Mouse (Mus musculus) induced T-regulatory cell, adult 2 months (primary cell): ENCODE results near the gene Sh3gl1.

Experiments used
- DNase-seq: peaks from one replicate; pipeline ENCODE4 v3.0.0-alpha.2; 2012; ENCODE audit warnings: low read depth

The Sh3gl1 gene

DNA sequence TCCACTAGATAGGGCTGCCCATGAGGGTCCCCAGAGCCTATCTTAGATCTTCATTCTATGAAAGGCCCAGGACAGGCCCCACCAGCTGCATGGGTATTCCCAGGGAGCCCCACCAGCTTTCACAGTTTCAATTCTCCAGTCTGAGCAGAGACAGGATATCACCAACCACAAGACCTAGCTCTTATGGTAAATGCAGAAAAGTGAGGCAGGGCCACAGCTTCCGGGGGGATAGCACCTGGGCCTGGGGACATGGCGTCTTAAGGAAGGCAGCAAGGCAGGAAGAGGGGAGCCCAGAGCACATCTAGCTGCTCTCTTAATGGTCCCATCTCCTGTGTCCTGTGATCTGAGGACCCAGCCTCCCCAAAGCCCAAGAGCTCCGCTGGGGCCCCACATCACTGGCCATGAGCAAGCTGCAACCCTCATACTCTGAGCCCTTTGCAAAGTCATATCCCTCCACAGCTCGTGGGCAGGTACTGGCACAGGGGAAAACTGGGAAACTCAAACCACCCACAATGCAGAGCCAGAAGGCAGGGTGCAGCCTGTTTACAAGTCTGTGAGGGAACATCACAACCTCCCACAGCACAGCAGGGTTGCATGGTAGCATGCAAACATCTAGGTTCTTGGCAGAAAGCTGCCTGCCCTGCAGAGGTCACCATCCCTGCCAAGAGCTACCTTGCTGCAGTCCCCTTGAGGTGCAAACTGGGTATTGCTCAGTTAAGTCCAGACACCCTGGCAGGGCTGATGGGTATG lies 15.1 kb downstream of the Sh3gl1 start:
- peak; percentile 70 for DNase-seq

DNA sequence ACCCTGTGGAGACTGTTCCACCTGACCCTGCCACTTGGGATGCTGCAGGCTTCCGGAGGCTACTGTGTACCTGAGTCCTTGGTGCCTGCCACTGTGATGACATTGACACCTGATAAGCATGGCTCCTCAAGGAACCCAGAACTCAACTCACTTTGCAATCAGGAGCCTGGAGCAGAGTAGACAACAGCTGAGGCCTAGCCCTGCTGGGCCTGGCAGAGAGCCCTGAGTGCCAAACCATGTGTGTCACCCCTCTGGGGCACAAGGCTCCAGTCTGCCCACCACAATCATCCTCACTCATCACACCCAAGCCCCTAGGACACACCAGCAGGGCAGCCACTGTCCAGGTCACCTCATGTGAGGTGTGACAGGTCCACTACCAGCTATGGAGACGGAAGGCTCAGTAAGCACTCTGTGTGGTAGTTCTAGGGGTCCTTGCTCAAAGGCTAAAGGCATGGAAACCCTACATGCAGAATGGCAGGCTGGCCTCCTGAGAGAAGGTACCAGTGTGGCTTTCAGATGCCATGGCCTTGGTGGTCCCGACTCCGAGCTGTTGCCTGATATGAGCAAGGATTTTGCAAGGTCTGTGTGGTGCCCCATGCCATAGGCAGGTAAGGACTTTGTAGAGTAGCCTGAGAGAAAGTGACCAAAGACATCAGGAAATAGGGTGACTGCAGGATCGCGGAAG lies 15.9 kb downstream of the Sh3gl1 start:
- DNase-seq = no peak

DNA sequence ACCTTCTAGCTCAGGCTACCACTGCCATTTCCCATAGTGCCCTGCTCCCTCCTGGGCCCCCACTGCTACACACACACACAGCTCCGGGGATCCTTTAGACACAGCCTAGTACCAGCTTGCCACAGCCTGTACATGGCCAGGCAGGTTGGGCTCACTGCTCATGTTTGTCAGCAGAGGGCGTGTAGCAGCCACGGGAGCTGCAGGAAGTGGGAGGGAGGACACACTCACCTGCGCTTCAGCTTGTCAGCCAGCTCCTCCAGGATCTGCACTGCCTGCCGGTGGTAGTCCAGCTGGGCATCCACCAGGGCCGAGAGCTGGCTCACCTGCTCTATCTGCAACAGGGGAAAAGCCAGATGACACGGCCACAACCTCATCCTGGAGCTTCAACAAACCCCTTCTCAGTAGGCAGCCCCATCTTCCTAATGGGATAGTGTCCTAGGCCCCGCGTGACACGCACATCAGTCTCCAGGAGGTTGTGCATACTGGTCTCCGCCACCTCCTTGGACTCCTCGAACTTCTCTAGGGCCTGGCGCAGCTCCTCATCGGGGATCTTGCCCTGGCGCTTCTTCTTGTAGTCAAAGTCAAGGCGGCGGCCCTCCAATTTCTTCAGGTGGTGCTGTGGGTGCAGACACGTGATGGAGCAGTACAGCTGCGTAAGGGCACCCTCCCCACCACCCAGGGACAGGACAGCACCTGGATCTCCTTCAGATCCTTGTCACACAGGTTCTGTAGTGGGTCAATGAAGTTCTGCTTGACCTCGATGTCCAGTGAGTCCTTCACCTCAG lies 17.9 kb downstream of the Sh3gl1 start:
- peak; percentile 68 for DNase-seq

DNA sequence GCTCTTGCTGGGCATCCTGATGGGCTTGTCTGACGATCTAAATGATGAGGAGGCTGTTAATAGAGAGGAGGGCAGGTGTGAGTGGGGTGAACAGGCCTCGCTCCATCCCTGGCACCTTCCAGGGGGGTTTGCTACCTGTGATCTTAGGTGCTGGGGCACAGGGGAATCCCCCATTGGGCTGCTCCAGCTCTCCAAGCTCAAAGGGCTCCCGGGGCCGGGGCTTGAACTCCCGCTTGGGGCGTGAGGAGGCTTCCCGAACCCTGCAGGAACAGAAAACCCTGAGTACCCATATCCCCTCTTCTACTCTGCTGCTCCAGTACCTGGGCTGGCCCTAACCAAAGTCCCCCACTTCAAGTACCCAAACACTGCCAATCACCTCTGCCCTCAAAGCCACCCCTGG lies 18.6 kb downstream of the Sh3gl1 start:
- no peak for DNase-seq

DNA sequence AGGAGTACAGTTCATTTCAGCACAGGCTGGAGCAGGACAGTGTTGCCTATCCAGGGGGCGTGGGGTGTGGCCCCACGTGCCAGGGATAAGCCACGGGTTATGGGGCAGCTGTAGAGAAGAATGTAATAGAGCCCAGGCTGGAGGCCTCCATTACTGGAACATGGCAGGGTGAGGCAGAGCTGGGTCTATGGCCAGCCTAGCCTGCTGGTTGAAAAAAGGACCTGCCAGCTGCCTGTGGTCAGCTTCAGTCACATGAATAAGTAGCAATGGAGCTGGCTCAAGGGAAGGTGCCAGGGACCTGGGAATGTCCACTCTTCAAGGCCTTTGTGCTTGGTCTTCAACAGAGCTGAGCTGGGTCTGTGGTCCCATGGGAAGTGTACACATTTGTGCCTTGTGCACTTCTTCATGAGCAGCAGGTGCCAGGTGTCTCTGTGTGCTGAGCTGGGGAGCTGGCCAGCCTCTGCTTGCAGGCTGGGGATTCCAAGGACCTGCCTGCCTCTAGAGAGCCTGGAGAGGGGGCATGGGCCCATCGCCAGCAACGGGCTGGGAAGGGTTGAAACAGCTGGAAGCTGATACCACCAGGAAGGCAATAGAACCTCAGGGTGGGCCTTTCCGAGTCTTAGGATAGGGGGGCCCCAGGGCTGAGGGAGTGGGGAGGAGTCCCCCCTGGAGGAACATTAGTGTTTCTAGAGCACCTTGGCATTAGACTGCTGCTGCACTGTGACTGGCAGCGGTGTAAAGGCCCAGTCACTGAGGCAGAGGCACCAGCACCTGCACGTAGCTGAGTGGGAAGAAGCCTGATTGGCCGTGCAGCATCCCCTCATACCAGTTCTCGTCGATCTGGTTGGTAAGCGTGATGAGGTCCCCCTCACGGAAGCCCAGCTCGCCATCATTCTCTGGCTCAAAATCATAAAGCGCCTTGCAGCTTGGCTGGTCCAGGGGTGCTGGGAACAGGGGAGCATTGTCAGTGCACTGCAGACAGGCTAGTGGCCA lies 19.3 kb downstream of the Sh3gl1 start:
- no peak for DNase-seq

DNA sequence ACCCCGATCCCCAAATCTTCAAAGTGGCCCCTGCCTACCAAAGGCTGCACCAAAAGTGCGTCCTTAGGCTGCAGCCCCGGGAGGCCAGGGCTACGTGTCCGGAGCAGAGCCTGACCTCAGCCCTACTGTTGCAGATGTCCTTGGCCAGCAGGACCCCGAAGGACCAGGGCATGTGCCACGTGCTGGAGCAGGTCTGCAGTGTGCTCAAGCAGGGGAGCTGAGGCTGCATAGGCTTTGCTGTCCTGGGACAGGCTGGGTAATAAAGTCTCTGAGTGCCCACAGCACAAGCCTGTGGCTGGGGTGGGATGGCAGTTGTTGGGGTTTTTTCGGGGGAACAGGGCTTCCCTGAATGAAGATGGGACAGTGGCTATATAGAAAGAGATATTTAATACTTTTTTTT lies 20.1 kb downstream of the Sh3gl1 start:
- no peak for DNase-seq

DNA sequence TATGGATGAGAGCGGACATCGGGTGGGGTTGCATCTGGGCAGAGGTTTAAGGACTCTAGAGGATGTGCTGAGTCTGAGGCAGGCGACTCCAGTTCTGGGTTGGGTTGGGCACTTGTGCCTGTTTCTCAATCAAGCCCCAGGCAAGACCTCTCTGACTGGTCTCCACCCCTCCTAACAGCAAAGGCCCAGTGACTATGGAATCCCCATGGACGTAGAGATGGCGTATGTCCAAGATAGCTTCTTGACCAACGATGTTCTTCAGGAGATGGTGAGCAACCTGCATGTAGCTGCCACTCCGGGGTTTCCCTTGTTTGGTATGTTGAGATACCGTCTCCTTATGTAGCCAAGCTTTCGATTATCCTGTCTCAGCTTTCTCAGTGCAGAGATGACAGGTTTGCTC lies 21.1 kb downstream of the Sh3gl1 start:
- no peak for DNase-seq

DNA sequence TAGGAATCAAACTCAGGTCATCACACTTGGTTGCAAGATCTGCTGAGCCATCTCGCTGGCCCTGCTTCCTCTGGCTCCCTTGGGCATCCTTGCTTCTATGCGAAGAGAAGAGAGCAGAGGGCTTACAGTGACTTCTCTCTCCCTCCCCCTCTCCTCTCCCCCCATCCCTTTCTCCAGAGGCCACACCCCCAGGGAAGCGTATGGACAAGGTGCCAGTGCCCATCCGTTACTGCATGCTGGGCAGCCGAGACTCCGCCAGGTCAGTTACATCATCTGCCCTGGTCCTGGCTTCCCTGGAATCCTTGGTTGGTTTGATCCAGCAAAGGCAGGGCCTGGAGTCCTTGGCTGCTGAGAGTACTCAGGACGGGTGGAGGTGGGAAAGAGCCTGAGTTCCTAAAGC lies 25.0 kb downstream of the Sh3gl1 start:
- DNase-seq = no peak

DNA sequence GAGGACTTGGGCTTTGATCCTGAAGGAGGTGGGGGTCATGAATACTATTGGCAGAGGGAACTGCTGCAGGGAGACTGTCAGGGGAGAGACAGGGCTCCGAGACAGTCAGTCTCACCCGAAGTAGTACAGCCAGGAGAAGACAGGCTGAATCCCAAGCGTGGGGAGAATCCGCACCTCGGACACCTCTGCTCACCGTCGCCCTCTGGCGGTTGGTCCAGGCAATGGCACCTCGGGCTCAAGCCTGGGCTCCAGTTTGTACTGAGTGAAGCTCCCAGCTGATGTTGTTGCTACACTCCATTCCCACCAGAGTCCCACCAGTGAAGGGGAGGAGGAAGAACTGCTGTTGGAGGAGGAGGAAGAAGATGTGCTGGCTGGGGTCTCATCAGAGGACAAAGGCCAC lies 25.8 kb downstream of the Sh3gl1 start:
- peak; percentile 85 for DNase-seq

DNA sequence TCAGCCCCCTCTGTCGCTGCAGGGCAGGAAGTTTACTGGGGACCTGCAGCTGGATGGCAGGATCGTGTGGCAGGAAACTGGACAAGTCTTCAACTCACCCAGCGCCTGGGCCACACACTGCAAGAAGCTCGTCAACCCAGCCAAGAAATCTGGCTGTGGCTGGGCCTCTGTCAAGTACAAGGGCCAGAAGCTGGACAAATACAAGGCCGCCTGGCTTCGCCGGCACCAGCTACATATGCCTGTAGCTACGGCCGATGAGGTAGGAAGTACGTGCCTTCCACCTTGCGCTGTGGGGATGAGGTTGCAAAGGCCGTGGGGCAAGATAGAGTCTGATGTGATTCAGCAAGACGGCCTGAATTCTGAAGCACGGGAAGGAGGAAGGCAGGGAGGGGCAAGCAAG lies 26.2 kb downstream of the Sh3gl1 start:
- DNase-seq = peak; percentile 35

DNA sequence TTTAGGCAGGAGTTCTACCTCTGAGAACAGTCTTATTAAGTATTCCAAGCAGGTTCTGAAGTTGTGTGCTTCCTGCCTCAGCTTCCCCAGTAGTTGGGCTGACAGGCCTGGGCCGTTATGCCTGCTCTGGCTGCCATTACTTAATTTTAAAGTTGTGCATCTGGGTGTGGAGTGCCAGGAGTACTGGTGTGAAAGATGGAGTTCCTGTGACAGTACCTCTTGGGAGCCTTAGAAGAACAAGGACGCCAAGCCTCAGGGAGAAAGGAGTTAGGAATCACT lies 26.5 kb downstream of the Sh3gl1 start:
- no peak for DNase-seq

DNA sequence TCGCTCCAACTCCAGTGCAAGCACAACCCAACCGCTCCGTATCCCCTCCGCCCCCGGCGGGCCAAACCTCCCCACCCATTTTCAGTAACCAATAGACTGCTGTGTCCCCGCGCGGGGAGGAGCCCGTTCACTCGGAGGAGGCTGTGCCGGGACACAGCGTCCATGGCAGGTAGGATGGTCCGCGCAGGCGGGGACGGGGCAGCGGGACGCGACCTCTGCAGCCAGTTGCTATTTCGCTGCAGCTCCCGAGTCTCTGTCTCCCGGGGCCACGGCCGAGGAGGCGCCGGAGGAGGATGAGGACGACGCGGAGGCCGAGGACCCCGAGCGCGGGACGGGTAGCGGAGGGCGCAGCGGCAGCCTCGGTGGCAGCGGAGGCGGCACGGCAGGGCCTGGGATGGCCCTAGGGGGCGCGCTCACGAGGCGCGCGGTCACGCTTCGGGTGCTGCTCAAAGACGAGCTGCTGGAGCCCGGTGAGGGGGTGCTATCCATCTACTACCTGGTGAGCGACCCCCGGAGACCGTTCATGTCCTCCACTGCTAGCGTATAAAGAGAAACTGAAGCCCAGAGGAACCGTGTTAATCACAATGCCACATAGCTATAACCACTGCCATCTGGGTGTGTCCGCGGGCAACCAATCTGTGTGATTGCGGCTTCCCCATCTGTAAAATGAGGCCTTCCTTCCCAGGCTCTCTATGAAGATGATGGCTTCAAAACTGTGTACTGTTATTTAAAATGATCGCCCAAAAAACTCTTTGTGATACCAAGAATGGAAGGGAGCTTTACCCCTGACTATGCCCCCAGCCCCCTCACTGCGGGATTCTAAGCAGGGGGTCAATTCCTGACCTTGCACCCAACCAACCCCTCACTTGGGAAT lies 27.1 kb downstream of the Sh3gl1 start:
- DNase-seq = peak; percentile 96

DNA sequence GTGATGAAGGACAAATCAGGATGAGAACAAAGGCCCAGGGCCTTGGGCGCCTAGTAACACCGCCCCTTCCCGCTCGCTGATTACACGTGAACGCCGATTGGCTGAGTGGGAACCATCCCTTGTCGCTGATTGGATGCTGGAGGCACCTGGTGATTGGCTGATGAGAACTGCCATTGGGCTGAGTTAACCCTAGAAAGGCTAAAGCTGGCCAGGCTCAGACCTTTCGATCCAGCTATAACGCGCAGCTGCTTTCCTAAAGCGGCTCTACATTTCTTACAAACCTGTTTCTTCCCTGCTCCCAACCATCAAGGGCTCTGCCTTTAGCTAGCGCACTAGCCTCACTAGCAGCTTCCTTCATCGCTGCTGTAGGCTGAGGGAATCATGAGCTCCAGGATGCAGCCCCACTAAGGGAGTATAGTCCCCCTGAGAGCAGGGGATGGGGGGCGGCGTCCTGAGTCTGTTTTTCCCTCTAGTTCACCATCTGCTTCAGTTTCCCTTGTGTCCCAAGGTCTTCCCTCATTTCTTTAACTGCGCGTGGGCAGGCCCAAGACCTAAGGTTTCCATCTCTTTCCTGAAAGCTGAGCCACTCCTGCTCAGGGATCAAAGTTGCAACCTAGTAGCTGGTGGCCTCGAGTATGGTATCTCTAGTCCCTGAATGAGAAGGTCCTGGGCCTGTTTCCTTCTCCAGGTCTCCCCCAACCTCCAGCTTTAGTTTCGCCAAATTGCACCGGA lies 27.9 kb downstream of the Sh3gl1 start:
- peak; percentile 96 for DNase-seq

DNA sequence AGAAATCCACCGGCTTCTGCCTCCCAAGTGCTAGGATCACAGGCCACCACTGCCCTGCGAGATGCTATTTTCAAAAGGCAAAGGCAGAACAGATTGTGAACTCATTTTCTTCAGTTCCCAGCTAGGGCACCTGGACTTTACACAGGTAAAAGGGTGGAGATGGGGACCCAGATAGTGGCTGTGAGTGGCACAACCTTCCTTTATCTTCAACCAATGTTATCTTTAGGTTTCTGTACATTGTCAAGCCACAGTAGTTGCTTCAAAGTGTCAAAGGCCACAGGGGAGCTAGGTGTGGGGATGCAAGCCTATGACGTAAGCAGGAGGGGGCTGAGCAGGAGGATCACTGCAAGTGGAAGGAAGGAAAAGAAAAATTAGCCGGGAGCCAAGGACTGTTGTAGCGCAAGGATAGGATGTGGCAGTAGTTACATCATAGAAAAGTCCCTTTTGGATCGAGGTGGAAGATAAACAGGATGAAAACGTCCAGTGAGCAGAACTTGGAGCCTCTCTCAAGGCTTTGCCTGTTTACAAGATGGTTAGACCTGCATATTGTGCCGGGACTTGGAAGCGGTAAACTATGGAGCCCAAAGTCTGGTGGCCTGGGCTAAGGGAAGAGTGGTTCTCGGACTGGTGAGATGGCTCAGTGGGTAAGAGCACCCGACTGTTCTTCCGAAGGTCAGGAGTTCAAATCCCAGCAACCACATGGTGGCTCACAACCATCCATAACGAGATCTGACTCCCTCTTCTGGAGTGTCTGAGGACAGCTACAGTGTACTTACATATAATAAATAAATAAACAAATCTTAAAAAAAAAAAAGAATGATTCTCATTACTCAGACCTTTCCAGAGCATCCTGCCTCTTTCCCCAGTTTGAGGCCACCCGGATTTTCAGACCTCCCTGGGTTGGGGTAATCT lies 28.7 kb downstream of the Sh3gl1 start:
- peak; percentile 42 for DNase-seq

DNA sequence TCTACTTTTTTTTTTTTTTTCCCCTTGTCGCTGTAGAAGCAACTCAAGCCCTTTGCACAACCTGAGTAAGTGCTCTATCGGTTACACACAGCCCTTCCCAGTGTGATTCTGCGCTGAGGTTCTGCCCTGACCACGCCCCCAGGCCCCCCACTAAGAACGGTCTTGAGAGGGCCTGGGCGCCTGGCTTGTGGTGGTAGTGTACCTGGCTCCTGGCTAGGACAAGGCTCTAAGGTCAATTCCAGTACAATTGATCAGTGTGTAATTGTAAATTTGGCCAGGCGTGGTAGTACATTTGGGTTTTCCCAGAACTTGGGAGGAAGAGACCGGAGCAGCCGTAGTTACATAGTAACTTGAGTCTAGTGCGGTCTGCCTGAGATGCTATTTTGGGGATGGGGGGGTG lies 29.5 kb downstream of the Sh3gl1 start:
- DNase-seq = no peak

DNA sequence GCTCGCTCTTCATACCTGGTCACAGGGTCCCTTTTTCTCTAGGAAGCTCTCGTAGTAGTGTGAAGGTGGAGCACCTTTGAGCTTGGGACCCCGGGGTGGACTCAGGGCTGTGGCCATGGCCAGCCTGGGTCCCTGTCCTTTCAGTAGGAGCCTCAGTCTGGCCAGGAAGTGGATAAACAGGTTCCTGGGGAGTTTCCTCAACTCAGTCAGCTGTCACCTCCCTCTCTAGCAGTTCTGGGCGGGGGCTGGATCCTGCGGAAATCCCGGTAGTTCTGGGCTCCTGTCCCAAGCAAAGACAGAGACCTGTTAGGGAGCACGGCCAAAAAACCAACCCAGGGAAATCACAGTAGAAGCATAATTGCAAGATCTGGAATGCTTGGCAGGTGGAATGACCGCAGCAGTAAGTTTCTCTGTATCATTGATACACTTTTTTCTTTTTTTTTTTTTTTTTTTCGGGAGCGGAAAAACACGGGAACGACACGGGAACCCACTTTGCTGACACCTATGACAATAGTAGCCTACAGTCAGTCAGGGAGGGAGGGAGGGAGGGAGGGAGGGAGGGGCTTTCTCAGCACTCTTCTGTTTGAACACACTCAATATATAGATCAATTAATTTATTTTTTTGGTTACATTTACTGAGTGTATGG lies 30.9 kb downstream of the Sh3gl1 start, which contains the start of the genes Stap2 and Mpnd:
TSS of gene Stap2 (minus strand) at position 170 of the 647 bp plus-strand sequence.
TSS of gene Mpnd (plus strand) at position 297 of the 647 bp plus-strand sequence.
- DNase-seq = peak; percentile 82

DNA sequence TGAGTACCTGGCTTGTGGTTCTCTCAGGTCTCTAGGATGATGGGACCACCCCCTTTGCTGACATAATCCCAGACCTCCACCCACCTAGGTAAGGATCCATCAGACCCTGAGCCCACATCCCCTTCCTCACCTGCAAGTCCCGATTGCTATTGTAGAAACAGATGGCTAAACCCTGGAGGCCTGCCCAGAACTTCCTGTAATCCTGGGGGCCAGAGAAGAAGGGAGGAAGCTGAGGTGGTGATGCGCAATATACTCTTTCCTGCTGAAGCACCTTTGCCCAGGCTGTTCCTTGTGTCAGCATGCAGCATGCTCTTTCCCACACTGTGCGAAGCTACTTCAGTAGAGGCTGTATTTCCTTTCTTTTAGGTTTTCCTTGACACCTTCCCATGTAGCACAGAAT lies 33.4 kb downstream of the Sh3gl1 start:
- no peak for DNase-seq

DNA sequence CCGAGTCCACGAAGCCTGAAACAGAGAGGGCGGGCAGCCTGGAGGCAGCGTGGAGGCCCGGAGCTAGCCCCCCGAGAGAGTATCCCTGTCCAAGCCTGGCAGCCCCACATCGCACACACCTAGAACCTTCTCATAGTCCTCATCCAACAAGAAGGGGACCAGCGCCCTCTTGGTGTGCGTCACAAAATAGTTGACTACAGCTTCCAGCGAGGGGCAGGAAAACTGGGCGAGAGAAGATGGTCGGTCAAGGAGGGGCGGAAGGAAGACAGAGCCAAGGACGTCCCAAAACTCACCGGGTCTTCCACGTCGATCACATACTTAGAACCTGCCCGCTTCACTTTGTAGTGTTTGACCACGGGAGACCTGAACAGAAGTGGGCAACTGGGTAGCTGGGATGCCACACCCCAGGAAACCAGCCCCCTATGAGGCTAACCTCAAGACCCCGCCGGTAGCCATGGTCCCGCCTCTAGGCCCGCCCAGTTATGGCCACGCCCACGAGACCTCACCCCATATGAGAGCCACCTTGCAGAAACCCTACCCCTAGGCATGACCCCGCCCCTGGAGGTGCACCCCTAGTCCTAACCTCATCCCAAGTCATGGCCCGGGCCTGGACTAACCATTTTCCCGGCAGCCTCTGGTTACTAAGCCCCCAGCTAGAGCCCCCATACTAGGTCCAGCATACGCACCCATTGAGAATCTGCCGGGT lies 36.5 kb downstream of the Sh3gl1 start:
- DNase-seq = no peak
